Mouse (Mus musculus) cerebellum, adult 2 months (tissue): ENCODE data around the gene Alox5ap. TPM values are rescaled to one million over a fixed set of nuclear protein-coding genes. Genes with fewer than 3 reads are reported as not detected.

ENCODE experiments used
- DNase-seq, 2 experiments: peaks; one replicate each; pipeline ENCODE4 v3.0.0; 2021
- H3K27ac ChIP-seq: fragments of 200-500 bp; 2 replicates; pipeline ENCODE4 v1.5.1; 2012; ENCODE audit warnings: low read length, control low read depth, inconsistent platforms; ENCODE audit not compliant: insufficient read depth
- H3K27me3 ChIP-seq: fragments of 200-500 bp; 2 replicates; pipeline ENCODE4 v1.6.1; 2012; ENCODE audit warnings: inconsistent platforms, mild to moderate bottlenecking, low read length, moderate library complexity; ENCODE audit not compliant: control insufficient read depth, insufficient read depth
- H3K4me1 ChIP-seq: fragments of 200-500 bp; 2 replicates; pipeline ENCODE4 v1.6.1; 2011; ENCODE audit warnings: low read length; ENCODE audit not compliant: control insufficient read depth, insufficient read depth
- H3K4me3 ChIP-seq: fragments of 200-500 bp; replicated peaks from 2 replicates; pipeline ENCODE3; 2011; ENCODE audit warnings: mild to moderate bottlenecking, low read depth, low read length, control low read depth; ENCODE audit not compliant: insufficient read depth
- CTCF ChIP-seq: fragments of 200-500 bp; IDR thresholded peaks from 2 replicates; pipeline ENCODE4 v1.5.1; 2011; ENCODE audit warnings: low read depth, mild to moderate bottlenecking, control low read depth, low read length, moderate library complexity, borderline replicate concordance; ENCODE audit not compliant: insufficient read depth
- POLR2A ChIP-seq: fragments of 200-500 bp; IDR thresholded peaks from 2 replicates; pipeline ENCODE4 v1.6.1; 2011; ENCODE audit warnings: low read length, control low read depth, borderline replicate concordance; ENCODE audit not compliant: insufficient read depth
- WGBS: fragments of 180-500 bp; shearing (Covaris S2); methylation state at CpG from one replicate; pipeline ENCODE4 v1.1.7; 2018; 5-methylcytosine and 5-hydroxymethylcytosine counted together
- polyA plus RNA-seq: library from polyadenylated mRNA; depleted of rRNA; stranded (reverse); fragments of >200 nt; gene quantifications from 2 replicates; pipeline ENCODE4 v1.2.3, GENCODE M21; 2012

Gene Alox5ap
- polyA plus RNA-seq, 1 experiment = 13.5 TPM

- no peak overlapping the region for H3K27ac ChIP-seq
- TF ChIP-seq CTCF (no peak), POLR2A (no peak)
- H3K4me1 ChIP-seq = peaks cover 11% of the 10 kb centered on the region; the same call in 1 of the 2 replicates
- no peaks in the 10 kb centered on the region for H3K27me3 ChIP-seq
- 6% methylated on average over 20 of the region's 20 CpGs for WGBS
- peak overlapping the region; percentile 53 for H3K4me3 ChIP-seq
- peak; percentile 46 to 54 for DNase-seq
Measured at GRCm38 (mm10) chr5:149247047-149247904, 17.3 kb upstream of the Alox5ap start.

- TF ChIP-seq CTCF (no peak), POLR2A (no peak)
- no peaks in the 10 kb centered on the region for H3K27me3 ChIP-seq
- peaks cover 7% of the 10 kb centered on the region; the same call in 1 of the 2 replicates for H3K4me1 ChIP-seq
- no peak for DNase-seq
- no peak overlapping the region for H3K27ac ChIP-seq
- 72% methylated on average over 3 of the region's 3 CpGs for WGBS
- H3K4me3 ChIP-seq = no peak overlapping the region
Measured at GRCm38 (mm10) chr5:149252303-149252702, 12.3 kb upstream of the Alox5ap start.

- Histone ChIP-seq H3K4me3 (no peak overlapping the region), H3K27ac (no peak overlapping the region), H3K4me1 (no peaks in the 10 kb centered on the region), H3K27me3 (no peaks in the 10 kb centered on the region)
- no peak for DNase-seq
- TF ChIP-seq POLR2A = no peak
- no peak for TF ChIP-seq CTCF
- whole genome bisulfite sequencing = 70% methylated on average over 2 of the region's 2 CpGs
Measured at GRCm38 (mm10) chr5:149253491-149253890, 11.1 kb upstream of the Alox5ap start.

- TF ChIP-seq POLR2A = no peak
- H3K4me1 ChIP-seq = no peaks in the 10 kb centered on the region
- WGBS = 91% methylated on average over 2 of the region's 2 CpGs
- H3K27ac ChIP-seq = no peak overlapping the region
- DNase-seq = no peak
- H3K4me3 ChIP-seq = no peak overlapping the region
- H3K27me3 ChIP-seq = no peaks in the 10 kb centered on the region
Measured at GRCm38 (mm10) chr5:149255522-149255921, 9.0 kb upstream of the Alox5ap start.

GRCm38 (mm10) chr5:149257518-149258281 lies 6.9 kb upstream of the Alox5ap start:
- Histone ChIP-seq H3K4me3 (no peak overlapping the region), H3K27ac (no peak overlapping the region), H3K4me1 (no peaks in the 10 kb centered on the region), H3K27me3 (no peaks in the 10 kb centered on the region)
- WGBS = 52% methylated on average over 14 of the region's 14 CpGs
- TF ChIP-seq POLR2A = no peak
- no peak for TF ChIP-seq CTCF
- DNase-seq = no peak

GRCm38 (mm10) chr5:149259093-149259492 lies 5.5 kb upstream of the Alox5ap start:
- no peak overlapping the region for H3K27ac ChIP-seq
- no peak overlapping the region for H3K4me3 ChIP-seq
- 38% methylated on average over 16 of the region's 16 CpGs for WGBS
- DNase-seq = no peak
- no peaks in the 10 kb centered on the region for H3K4me1 ChIP-seq
- TF ChIP-seq POLR2A = no peak
- no peak for TF ChIP-seq CTCF
- H3K27me3 ChIP-seq = no peaks in the 10 kb centered on the region

GRCm38 (mm10) chr5:149261449-149261848 lies 3.1 kb upstream of the Alox5ap start:
- Histone ChIP-seq H3K27ac (no peak overlapping the region), H3K4me1 (no peaks in the 10 kb centered on the region), H3K27me3 (no peaks in the 10 kb centered on the region), H3K4me3 (no peak overlapping the region)
- WGBS = 78% methylated on average over 7 of the region's 7 CpGs
- TF ChIP-seq CTCF (no peak), POLR2A (no peak)
- DNase-seq = no peak
